Mouse (Mus musculus) lung, adult 2 months (tissue): Measurements from ENCODE around the gene Mut.
A peak's percentile ranks its signal among the peaks of the same experiment; 100 is the strongest.

Experiments
- CTCF ChIP-seq: fragments of 200-500 bp; IDR thresholded peaks from 2 replicates; pipeline ENCODE4 v1.5.1; 2011; ENCODE audit warnings: mild to moderate bottlenecking, low read length, control low read depth; ENCODE audit not compliant: insufficient read depth
- POLR2A ChIP-seq: fragments of 200-500 bp; IDR thresholded peaks from 2 replicates; pipeline ENCODE4 v1.6.1; 2011; ENCODE audit warnings: low read depth, mild to moderate bottlenecking, control low read depth, low read length, borderline replicate concordance; ENCODE audit errors: extremely low read depth

GRCm38 (mm10) chr17:40934420-40935231, at the start of gene Mut, which contains the start of gene Cenpq:
- TF ChIP-seq POLR2A, result peak; percentile 80; the same call in 1 of the 2 replicates
- TF ChIP-seq CTCF, result no peak
